Mouse (Mus musculus): Measurements from ENCODE around the gene Osbpl3.

- TF ChIP-seq POLR2A (IDR thresholded peaks at IDR 0.05; ENCODE audit: insufficient read depth, low read depth, low read length) (no peak), CTCF (IDR thresholded peaks at IDR 0.05; ENCODE audit: insufficient read depth, low read depth, low read length) (no peak)
Observed at GRCm38 (mm10) chr6:50424271-50424670, 31.7 kb downstream of the Osbpl3 start.

Measured in olfactory bulb, adult 2 months (tissue).